Mouse (Mus musculus) heart, adult 2 months (tissue): ENCODE results near the gene Vangl1.

Source experiments
- CTCF ChIP-seq: fragments of 200-600 bp; IDR thresholded peaks from 2 replicates; pipeline ENCODE4 v1.8.1; 2022; ENCODE audit warnings: antibody characterized with exemption, mild to moderate bottlenecking, moderate library complexity
- POLR2A ChIP-seq: fragments of 200-500 bp; IDR thresholded peaks from 2 replicates; pipeline ENCODE4 v1.6.1; 2011; ENCODE audit warnings: mild to moderate bottlenecking, low read depth, low read length, control low read depth; ENCODE audit not compliant: insufficient read depth

DNA sequence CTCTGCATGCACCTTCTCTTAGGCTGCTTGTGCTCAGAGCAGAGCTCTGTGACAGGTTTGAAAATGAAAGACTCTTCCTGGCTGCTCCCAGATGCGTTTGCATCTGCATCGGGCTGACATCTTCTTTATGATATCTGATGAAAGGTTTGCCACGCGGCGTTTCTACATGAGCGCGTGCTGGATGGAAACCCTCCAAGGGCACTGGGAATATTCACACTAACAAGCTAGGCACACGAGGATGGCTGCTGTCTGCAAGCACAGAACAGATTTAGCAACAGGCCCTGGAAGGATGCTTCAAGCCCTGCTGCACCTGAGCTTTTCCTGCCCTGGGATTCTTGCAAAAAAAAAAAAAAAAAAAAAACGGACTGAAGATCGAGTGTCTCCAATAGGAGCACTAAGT is 67.3 kb downstream of the Vangl1 start:
- TF ChIP-seq POLR2A (no peak), CTCF (no peak)
